Mouse (Mus musculus) common myeloid progenitor, adult 5-6 weeks (primary cell): ENCODE measurements around the gene Fignl2. TPM values are rescaled to one million over a fixed set of nuclear protein-coding genes. Genes with fewer than 3 reads are reported as not detected.
"Not testable (repeated sequence)": the region's sequence is repeated elsewhere in the genome, so short reads cannot be mapped to it uniquely, and the experiment has no call there.

Experiments
- ATAC-seq: replicated peaks from 2 replicates; pipeline ENCODE4 v1.8.0; 2016; ENCODE audit warnings: low read depth, mild to moderate bottlenecking, moderate TSS enrichment, inconsistent platforms; ENCODE audit not compliant: poor library complexity, severe bottlenecking
- total RNA-seq: library from RNA; stranded (forward); fragments of 200-1000, 187-1606 nt; gene quantifications from 2 replicates; pipeline ENCODE4 v1.2.3, GENCODE M21; 2017

Fignl2 gene
- total RNA-seq, result not detected in 2 replicates

DNA sequence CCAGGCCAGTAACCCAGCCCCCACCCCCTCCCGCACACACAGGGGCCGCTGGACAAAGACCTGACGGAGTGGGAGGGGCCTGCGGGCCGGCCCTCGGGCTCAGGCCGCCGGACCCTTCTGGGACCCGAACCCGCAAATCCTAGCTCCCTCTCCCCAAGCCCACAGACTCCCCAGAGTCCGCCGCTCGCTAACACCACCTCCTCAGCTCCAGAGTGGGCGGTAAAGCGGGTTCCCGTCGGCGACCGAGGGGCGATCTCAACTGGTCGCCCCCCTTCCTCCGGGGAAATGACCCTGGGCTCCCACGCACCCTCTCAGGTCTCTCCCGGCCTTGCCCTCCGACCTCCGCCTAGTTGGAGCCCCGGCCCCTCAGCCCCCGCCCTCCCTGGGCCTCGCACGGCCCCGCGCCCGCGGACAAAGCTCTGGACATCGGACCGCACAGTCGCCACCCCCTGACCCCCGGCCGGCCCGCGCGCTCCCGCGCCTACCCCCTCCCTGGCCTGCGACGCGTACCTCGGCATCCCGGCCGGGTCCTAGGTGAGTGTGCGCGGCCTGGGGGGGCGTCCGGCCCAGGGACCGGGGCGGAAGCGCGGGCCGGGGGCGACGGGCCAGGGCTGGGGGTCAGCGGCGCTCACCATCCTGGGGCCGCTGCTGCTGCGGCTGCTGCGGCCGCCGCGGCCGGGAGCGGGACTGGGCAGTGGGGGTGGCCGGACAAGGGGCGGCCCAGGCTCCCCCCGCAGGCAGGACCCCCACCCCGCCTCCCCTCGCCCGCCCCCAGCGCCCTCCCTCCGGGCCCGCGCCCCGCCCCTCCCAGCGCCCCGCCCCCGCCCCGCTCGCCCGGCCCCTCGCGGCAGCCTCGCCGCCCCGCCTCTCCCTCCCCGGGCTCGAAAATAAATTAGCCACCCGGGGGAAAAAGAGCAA, at the start of gene Fignl2:
Gene Fignl2 (minus strand): TSS at position 755 of the 918 bp plus-strand sequence.
- ATAC-seq, result no peak

DNA sequence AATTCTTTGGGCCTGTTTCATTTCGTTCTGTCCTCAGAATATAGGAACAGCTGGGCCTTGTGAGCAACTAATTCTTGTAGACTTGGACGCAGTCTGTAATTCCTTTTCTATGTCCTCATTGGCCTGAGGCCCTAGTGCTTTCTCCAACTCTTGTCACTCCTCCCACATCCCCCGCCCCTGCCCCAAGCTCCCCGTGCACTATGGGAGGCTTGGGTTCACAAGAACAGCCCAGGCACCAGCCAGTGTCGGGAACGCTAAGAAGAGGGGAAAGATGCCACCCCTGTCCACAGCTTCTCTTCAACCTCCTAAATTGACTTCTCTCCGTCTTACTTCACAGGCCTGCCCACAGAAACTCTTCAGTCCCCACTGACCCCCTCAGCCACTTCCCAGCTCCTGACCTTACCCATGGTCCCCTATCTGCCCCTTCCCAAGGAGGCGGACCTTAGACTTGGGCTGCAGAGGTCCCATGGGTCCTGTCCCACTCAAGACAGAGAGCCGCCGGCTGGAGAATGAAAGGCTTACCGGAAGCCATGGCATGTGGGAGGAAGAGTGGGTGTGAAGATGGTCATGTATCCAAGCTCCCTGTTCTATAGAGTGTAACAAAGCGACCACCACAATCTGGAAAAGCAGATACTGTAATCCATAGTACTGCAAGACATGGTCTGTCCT, 48.6 kb upstream of the Fignl2 start:
- ATAC-seq, result no peak

DNA sequence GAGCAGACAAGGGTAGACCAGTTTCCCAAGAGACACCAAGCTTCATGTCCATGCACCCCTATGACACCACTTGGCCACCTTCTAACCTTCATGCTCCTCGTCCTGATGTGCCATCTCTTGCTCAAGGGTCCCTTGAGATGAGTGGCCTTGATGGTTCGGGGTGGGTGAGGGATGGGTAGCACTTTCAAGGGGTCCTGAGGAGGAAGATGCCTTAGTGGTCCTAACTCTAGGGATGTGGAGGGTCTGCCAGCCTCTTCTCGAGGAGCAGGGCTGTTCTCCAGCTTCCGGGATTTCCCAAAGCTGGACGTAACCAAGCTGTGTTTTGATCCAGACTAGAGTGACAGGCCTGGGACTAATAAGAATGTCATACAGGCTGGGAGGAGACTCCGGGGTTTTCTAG, 47.2 kb upstream of the Fignl2 start:
- no peak for ATAC-seq

DNA sequence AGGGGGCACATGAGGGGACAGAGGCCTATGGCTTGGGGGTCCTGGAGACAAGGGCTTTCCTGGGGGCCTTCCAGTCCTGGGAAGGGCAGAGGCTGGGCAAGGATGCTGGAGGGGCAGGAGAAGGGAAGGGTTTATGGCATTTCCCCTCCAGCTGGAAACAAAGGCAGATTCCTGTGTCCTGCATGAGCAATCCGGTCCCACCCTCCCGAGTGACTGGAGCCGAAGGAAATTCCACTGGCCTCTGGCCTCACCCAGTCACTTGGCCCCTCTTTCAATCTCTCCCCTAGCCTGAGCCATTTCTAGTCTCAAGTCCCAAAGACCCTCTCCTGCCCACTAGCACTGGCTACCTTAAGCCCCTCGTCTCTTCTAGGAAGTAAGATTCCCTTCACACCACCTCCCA, 44.8 kb upstream of the Fignl2 start:
- no peak for ATAC-seq

DNA sequence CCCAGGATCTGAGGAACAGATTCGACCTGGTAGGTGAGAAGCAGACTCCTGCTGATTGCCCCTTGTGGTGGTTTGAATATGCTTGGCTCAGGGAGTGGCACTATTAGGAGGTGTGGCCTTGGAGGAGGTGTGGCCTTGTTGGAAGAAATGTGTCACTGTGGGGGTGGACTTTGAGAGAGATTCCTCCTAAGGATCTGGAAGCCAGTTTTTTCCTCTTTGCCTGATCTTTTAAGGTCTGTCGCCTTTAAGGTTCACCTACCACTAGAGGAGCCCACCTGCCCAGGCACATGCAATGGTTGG, 43.9 kb upstream of the Fignl2 start:
- ATAC-seq, result no peak

DNA sequence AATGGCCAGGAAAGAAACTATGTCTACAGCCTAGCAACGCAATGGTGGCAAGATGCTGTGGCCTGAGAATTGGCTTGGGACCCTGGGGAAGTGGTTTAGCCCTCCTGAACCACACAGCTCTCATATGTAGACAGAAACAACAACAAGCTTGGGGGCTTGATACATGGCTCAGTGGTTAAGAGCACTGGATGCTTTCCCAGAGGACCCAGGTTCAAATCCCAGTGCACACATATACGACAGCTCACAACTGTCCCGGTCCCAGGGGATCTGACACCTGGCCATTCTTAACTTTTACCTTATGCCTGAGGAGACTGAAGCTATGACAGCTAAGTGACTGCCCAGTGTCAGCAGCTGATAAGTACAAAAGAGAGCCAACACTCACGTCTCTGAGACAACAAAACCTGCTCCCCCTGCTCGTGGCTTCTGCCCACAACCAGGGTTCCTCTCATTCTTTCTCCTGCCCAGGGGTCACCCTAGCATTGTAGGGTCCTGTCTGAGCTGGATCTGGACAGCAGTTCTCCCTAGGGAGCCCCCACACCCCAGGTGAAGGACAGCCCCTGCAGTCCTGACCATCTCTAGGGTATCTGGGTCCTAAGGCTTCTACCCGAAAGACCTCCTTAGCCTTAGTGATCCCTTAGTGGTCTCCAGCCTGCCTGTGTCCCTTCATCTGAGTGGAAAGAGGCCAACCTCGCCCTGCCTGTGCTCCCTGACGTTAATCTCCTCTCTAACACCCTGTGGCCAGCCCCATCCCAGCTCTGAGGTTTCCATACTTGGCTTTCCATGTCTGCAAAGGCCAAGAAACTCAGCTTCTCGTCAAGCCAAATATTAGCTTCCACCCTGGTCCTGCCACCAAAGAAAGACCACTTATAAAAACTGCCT, 43.3 kb upstream of the Fignl2 start:
- ATAC-seq, result no peak

DNA sequence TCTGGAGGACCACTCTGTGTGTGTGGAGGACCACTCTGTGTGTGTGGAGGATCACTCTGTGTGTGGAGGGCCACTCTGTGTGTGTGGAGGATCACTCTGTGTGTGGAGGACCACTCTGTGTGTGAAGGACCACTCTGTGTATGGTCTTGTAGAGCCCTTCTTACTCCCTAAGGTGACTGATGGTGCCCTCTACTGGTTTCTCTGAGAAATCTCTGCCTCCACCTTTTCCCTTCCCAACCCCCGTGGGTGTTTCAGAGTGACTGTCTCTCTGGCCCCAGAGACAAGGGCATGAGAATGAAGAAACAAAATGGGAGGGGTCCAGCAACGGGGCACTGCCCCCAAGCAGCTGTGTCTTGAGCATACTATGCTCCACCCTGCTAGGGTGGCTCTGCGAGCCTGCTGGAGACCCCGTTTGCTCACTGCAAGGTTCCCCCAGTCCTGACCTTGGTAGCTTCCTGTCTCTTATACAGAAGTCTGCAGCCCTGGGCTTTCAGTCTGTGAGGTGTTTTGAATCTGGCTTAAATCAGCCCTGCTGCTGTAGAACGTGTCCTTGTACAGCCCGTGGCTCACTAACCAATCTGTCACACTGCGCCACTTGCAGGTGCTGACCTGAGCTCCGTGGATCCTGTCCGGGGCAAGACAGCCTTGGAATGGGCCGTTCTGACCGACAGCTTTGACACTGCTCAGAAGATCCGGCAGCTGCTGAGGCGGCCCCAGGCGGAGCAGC, 40.2 kb upstream of the Fignl2 start:
- ATAC-seq, result 0 out of 2 replicates have a peak, but pooled peaks have one; percentile 40

DNA sequence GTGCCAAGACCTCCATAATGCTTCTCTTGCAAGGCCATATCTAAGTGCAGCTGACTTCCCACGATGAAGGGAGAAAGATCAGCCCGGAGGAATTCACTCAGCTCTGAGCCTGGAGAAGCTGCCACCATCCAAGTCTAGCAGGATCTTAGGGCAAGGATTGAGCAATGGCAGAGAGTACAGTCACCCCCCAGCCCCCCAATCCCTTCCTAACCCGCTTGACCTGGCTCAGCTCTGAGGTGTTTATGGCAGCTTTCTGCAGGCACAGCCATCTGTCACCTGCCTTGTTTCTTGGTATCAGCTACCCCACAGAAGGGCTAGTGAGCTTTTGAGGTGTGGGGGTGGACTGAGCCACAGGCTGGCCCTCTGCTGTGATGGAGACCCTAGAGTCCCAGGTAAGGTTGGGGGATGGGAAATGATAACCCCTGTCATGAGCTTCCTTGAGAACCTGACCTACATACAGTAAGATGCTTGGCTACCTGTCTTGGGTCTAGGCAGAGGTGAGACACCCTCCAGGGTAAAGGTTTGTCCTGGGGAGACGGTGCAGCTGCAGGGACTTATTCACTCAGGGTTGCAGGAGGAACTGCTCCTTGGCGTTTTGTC, 37.2 kb upstream of the Fignl2 start, which contains the start of gene Ankrd33:
Gene Ankrd33 (plus strand): TSS at position 245 of the 600 bp plus-strand sequence.
- no peak for ATAC-seq

DNA sequence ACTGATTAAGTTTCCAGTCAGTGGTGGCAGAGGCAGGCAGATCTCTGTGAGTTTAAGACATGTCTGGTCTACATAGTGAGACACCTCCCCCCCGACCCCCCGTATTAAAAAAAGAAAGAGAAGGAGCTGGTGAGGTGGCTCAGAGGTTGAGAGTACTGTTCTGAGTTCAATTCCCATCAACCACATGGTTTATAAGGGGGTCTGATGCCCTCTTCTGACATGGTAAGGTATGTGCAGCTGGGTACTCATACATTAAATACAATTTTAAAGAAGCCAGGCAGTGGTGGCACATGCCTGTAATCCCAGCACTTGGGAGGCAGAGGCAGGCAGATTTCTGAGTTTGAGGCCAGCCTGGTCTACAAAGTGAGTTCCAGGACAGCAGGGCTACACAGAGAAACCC, 35.4 kb upstream of the Fignl2 start:
- not testable (repeated sequence) for ATAC-seq

DNA sequence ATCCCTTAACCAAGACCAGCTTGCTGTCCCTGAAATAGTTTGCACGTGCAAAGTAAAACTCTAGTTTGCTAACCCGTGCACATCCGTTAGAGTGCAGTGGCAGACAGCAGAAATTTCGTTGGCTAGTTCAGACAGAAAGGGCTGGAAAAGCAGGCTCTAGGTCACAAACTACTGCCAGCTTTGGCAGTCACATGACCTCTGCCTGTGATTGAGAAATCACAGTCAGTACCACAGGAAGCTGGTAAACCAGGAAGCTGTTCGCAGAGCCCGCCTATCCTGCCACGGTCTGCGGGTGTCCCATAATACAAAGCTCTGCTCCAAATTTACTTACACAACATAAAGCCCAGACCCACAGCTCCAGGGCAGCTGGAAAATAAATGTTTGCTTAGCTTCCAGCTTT, 34.8 kb upstream of the Fignl2 start:
- peak; percentile 80 for ATAC-seq

DNA sequence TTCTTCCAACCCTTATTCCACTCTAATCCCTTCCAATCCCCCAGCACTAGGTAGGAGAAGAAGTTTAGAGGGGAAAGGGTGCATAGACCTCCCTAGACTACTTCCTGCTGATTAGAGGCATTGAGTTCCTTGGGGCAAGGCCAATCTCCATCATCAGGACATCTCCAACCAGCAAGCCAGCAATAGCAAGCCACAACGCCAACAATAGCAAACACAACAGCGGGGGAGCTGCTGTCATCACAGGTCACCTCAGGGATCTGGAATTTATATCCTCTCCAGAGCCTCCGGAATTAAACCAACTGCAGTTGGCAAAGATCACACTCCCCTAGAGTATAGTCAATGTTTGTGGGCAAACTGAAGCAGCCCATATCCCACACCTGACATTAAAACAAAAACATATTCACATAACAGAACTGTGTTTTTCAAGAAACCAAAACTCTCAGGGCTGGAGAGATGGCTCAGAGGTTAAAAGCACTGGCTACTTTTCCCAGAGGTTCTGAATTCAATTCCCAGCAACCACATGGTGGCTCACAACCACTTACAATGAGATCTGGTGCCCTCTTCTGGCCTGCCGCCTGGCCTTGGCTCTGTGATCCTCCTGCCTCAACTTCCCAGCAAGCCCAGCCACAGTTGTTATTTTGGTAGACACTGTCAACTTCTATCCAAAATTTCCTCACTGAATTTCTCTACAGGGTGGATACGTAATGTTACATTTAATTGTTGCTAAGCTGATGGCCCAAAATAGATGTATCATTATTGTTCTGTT, 29.7 kb upstream of the Fignl2 start:
- no peak for ATAC-seq

DNA sequence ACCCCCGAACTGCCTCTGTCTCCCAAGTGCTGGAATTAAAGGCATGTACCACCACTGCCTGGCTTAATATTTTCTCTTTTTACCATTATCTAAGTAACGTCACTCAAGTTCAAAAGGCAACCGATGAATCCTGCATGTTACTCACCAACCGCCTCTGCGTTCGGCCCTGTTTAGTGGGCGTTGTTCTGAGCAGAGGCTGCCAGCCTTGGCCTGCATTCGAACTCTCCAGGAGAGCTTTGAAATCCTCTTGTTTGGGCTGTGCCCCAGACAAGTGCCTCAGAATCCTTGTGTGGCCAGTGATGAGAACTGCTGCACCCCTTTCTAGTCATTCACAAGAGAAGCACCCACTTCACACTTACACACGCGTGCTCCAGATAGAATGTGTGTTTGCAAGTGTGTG, 27.6 kb upstream of the Fignl2 start:
- ATAC-seq, result no peak

DNA sequence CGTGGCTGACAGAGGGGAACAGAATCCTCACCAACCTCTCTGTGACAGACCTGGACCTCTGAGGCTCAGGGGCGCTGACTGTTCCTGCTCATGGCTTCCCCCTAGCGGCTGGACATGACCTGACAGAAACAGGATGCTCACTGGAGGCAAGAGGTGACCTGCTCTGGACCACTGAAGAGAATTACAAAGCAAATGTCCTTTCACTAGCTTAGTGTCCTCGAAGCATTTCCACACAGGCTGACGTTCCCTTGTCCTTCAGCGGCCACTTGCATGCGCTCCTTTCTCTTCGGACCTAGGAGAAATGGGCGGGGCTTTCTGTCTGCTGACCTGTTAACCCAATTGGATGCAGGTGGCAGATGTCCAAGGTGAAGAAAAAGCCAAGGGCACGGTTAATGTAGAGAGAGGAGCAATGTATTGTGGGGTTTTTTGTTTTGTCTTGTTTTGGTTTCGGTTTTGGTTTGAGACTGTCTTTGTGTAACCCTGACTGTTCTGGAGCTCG, 27.2 kb upstream of the Fignl2 start:
- peak; percentile 94 for ATAC-seq

DNA sequence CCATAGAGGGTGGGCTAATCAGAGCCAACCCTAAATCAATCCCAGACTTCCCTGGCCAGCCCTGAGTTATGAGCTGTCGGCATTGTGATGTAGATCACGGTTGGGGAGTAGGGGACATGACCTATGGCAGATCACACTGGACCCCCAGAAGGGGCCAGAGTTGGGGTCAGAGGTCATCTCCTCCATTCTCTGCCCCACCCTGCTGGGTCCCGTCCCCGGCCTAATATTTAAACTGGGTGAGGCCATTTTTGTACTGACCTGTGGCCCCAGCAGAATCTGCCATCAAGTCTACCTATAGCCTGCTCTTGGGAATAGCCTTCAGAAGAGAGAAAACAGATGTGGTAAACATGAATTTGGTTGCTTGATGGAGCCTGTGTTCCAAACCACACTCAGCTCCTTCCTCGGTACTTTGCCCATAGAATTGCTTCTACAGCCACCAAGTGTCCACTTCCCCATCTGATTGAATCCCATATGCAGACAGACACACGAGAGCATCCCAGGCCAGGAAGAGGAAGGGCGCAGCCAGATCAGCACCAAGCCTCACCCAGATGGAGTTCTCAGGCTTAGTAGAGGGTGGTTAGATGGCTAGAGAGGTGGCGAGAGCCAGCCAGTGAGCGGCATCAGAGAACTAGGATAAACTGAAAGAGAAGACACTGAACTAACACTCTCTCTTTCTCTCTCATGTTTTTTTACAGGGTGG, 25.4 kb upstream of the Fignl2 start:
- ATAC-seq, result no peak

DNA sequence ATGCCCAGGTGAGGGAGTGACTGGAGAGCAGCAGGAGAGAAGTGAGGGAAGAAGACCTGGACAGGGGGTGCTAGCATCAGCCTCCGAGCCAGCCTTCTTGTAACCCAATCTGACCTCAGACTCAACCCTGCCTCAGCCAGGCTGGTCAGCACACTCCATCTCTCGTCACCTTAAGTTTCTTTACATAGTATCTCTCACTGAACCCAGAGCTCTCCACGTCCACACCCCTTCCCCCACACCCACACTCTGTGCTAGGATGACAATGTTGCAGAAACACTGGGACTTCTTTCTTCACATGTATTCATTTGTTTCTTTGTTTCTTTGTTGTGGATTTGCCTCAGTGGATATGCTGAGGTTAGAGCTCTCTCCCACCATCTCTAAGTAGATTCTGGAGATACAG, 22.6 kb upstream of the Fignl2 start:
- no peak for ATAC-seq

DNA sequence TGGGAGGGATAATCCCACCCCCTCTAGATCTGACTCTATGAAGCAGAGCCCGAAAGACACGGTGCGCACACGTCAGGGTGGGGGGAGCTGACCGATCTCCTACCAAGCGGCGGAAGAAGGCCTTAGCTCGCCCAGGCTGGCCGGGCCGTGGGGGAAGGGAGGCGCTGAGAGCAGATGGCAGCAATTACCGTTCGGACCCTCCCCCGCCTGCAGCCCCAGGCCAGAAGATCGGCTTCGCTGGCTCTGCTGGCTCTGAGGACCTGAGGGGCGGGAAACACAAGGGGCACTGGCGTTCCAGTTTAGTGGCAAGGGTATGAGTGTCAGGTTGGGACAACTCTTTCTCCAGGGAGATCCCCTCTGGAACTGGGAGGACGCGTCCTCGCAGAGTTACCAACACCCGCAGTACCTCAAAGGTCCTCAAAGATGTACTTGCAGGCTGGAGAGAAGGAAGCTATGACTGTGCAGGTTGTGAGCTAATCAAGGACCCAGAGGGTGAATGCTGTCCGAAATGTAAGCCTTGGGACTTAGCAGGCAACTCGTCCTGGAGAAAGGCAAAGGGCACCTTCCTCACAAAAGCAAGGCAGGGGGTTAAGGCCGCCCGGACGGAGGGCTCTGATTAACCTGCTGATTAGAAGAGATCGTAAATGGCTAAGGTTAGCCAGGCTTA, 19.8 kb upstream of the Fignl2 start:
- 0 out of 2 replicates have a peak, but pooled peaks have one; percentile 39 for ATAC-seq

DNA sequence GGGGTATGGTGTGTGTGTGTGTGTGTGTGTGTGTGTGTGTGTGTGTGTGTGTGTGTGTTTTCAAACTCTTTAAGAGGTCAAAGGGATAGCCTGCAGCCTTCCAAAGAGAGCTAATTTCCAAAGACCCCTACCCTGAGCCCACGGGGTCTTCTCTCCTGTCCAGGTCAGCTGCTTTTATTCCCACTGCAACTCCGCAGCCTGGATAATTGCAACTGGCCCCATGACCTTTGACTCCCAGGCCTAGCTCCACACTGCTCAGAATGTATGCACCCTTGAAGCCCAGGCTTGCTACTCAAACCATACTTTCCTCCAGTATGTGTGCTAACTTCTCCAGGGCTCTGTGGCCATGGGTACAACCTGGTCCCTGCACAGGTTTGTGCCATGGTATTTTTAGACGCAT, 17.0 kb upstream of the Fignl2 start:
- no peak for ATAC-seq
